Mouse (Mus musculus) skeletal muscle tissue, postnatal 0 days (tissue): Measurements from ENCODE around the gene Armc2. TPM values are rescaled to one million over a fixed set of nuclear protein-coding genes. Genes with fewer than 3 reads are reported as not detected.

Source experiments
- polyA plus RNA-seq: library from polyadenylated mRNA; unstranded; fragments of >200 nt; fragmentation: Nextera tagmentation; extraction: Ambion mirVana; gene quantifications from 2 replicates; pipeline ENCODE4 v1.2.1, GENCODE M21; 2015

Gene Armc2
- 1.5 and 1.6 TPM in 2 replicates for polyA plus RNA-seq

GRCm38 (mm10) chr10:42018016-42018949 lies at the start of gene Armc2:
Armc2 (minus strand) TSS chr10:42018442.

Other genes starting within 250 kb of the Armc2 start
- 5.8 and 6.9 TPM in 2 replicates for gene Cep57l1, start 208.6 kb downstream of the Armc2 start, polyA plus RNA-seq
- gene Sesn1, start 208.5 kb downstream of the Armc2 start, polyA plus RNA-seq, result 58.2 and 69.8 TPM in 2 replicates